Mouse (Mus musculus) cortical plate, adult 2 months (tissue): ENCODE measurements around the gene Pms2.

Source experiments
- CTCF ChIP-seq: fragments of 200-500 bp; IDR thresholded peaks from 2 replicates; pipeline ENCODE4 v1.5.1; 2011; ENCODE audit warnings: mild to moderate bottlenecking, control low read depth, low read length; ENCODE audit not compliant: insufficient read depth; ENCODE audit errors: extremely low read depth
- POLR2A ChIP-seq: fragments of 200-500 bp; IDR thresholded peaks from 2 replicates; pipeline ENCODE4 v1.6.1; 2011; ENCODE audit warnings: mild to moderate bottlenecking, low read length, control low read depth; ENCODE audit not compliant: insufficient read depth; ENCODE audit errors: extremely low read depth

- TF ChIP-seq POLR2A (no peak), CTCF (no peak)
Measured at GRCm38 (mm10) chr5:143918120-143918519, 8.4 kb downstream of the Pms2 start.
